Mouse (Mus musculus) small intestine, adult 2 months (tissue): Measurements from ENCODE around the gene Eno2.

Source experiments
- CTCF ChIP-seq: fragments of 200-500 bp; IDR thresholded peaks from 2 replicates; pipeline ENCODE4 v1.5.1; 2012; ENCODE audit warnings: low read depth, mild to moderate bottlenecking, control low read depth, inconsistent platforms, low read length, moderate library complexity, mixed read lengths; ENCODE audit not compliant: insufficient replicate concordance, insufficient read length; ENCODE audit errors: extremely low read depth
- POLR2A ChIP-seq: fragments of 200-500 bp; IDR thresholded peaks from 2 replicates; pipeline ENCODE4 v1.6.1; 2012; ENCODE audit warnings: low read depth, mild to moderate bottlenecking, control low read depth, inconsistent platforms, low read length, moderate library complexity

- TF ChIP-seq CTCF (no peak), POLR2A (no peak)
Observed at GRCm38 (mm10) chr6:124795781-124796180, 26.3 kb upstream of the Eno2 start.
